17 mouse cellular contexts compared by ENCODE assay signal in genomic region chr5:120183790-120184189, GRCm38 (mm10).
DNase-seq lines count a peak whose midpoint lies in the region; ATAC-seq and TF ChIP-seq lines count a peak whose summit lies in the region.
"Had no signal": no experiment of that assay in that cellular context is flagged by ENCODE, and none has a peak within 500 bp of the region (broad histone marks: within the 10 kb centered on the region; RNA-seq: fewer than 3 reads in every experiment).

No protein-coding gene starts in this region.

- H3K4me3 ChIP-seq in hindbrain, embryonic 12.5 days: no peak overlapping the region
- no peak overlapping the region for H3K4me3 ChIP-seq in hindbrain, embryonic 10.5 days
- no peak overlapping the region for H3K4me3 ChIP-seq in lung, embryonic 14.5 days (ENCODE audit: low read depth, low read length)
- no peak overlapping the region for H3K4me3 ChIP-seq in limb, embryonic 12.5 days (replicated peaks)
- no peak overlapping the region for H3K4me3 ChIP-seq in neural tube, embryonic 15.5 days (replicated peaks)
- H3K4me3 ChIP-seq: liver, embryonic 15.5 days; midbrain, embryonic 12.5 days; neural tube, embryonic 12.5 days had no signal

- H3K9ac ChIP-seq in hindbrain, embryonic 12.5 days: no peak overlapping the region
- no peak overlapping the region for H3K9ac ChIP-seq in lung, embryonic 14.5 days
- H3K9ac ChIP-seq in limb, embryonic 12.5 days (replicated peaks): 0 out of 2 replicates have a peak overlapping the region, but pooled peaks have one; percentile 34
- H3K9ac ChIP-seq in neural tube, embryonic 15.5 days (replicated peaks): no peak overlapping the region
- H3K9ac ChIP-seq: liver, embryonic 15.5 days; midbrain, embryonic 12.5 days had no signal

- 0 out of 2 replicates have a peak, but pooled peaks cover 3% of the 10 kb centered on the region for H3K9me3 ChIP-seq in hindbrain, embryonic 12.5 days (replicated peaks)
- no peaks in the 10 kb centered on the region for H3K9me3 ChIP-seq in hindbrain, embryonic 10.5 days
- H3K9me3 ChIP-seq in lung, embryonic 14.5 days (ENCODE audit: low read depth, low read length): no peaks in the 10 kb centered on the region
- H3K9me3 ChIP-seq in limb, embryonic 12.5 days: peaks cover 7% of the 10 kb centered on the region; the same call in 1 of the 2 replicates
- H3K9me3 ChIP-seq in neural tube, embryonic 15.5 days (replicated peaks): no peaks in the 10 kb centered on the region
- H3K9me3 ChIP-seq: liver, embryonic 15.5 days; neural tube, embryonic 12.5 days had no signal

- 55% methylated on average over 7 of the region's 7 CpGs for WGBS in hindbrain, embryonic 12.5 days
- 62% methylated on average over 7 of the region's 7 CpGs for WGBS in hindbrain, embryonic 10.5 days
- WGBS in lung, embryonic 14.5 days: 56% methylated on average over 7 of the region's 7 CpGs
- WGBS in limb, embryonic 12.5 days: 47% methylated on average over 7 of the region's 7 CpGs
- 37% methylated on average over 7 of the region's 7 CpGs for WGBS in neural tube, embryonic 15.5 days

- H3K4me2 ChIP-seq in hindbrain, embryonic 12.5 days (replicated peaks): no peak overlapping the region
- no peak overlapping the region for H3K4me2 ChIP-seq in lung, embryonic 14.5 days
- no peak overlapping the region for H3K4me2 ChIP-seq in limb, embryonic 12.5 days
- no peak overlapping the region for H3K4me2 ChIP-seq in neural tube, embryonic 15.5 days
- H3K4me2 ChIP-seq: liver, embryonic 15.5 days; midbrain, embryonic 12.5 days; neural tube, embryonic 12.5 days had no signal

- H3K27me3 ChIP-seq in hindbrain, embryonic 12.5 days: no peaks in the 10 kb centered on the region
- H3K27me3 ChIP-seq in hindbrain, embryonic 10.5 days (ENCODE audit: insufficient read depth, poor library complexity, severe bottlenecking): 0 out of 2 replicates have a peak, but pooled peaks cover 3% of the 10 kb centered on the region
- H3K27me3 ChIP-seq in lung, embryonic 14.5 days (ENCODE audit: insufficient read depth, low read length): no peaks in the 10 kb centered on the region
- H3K27me3 ChIP-seq in limb, embryonic 12.5 days: no peaks in the 10 kb centered on the region
- H3K27me3 ChIP-seq in neural tube, embryonic 15.5 days (replicated peaks): no peaks in the 10 kb centered on the region
- H3K27me3 ChIP-seq: liver, embryonic 15.5 days; midbrain, embryonic 12.5 days; neural tube, embryonic 12.5 days had no signal

- ATAC-seq in hindbrain, embryonic 12.5 days (ENCODE audit: low FRiP score): no peak
- no peak for ATAC-seq in lung, embryonic 14.5 days (ENCODE audit: insufficient read depth)
- no peak for ATAC-seq in limb, embryonic 12.5 days (ENCODE audit: insufficient number of reproducible peaks, insufficient read depth, low FRiP score, low TSS enrichment, low read depth)
- ATAC-seq in neural tube, embryonic 15.5 days (ENCODE audit: low FRiP score): no peak

- H3K27ac ChIP-seq in hindbrain, embryonic 12.5 days: peak overlapping the region; percentile 12; the same call in 1 of the 2 replicates
- H3K27ac ChIP-seq in hindbrain, embryonic 10.5 days: no peak overlapping the region
- no peak overlapping the region for H3K27ac ChIP-seq in lung, embryonic 14.5 days (ENCODE audit: low read depth)
- peak overlapping the region; percentile 54; the same call in 1 of the 2 replicates for H3K27ac ChIP-seq in limb, embryonic 12.5 days
- peak overlapping the region; percentile 54 for H3K27ac ChIP-seq in neural tube, embryonic 15.5 days (replicated peaks)
- H3K27ac ChIP-seq: liver, embryonic 15.5 days; midbrain, embryonic 12.5 days; neural tube, embryonic 12.5 days had no signal

- no peak for TF ChIP-seq CTCF in lung, embryonic 14.5 days (IDR thresholded peaks at IDR 0.05; ENCODE audit: low read depth)

- peaks cover 12% of the 10 kb centered on the region for H3K4me1 ChIP-seq in hindbrain, embryonic 12.5 days
- peaks cover 5% of the 10 kb centered on the region; the same call in 1 of the 2 replicates for H3K4me1 ChIP-seq in hindbrain, embryonic 10.5 days (replicated peaks)
- H3K4me1 ChIP-seq in lung, embryonic 14.5 days (ENCODE audit: insufficient read depth): no peaks in the 10 kb centered on the region
- peaks cover 13% of the 10 kb centered on the region for H3K4me1 ChIP-seq in limb, embryonic 12.5 days (replicated peaks)
- H3K4me1 ChIP-seq in neural tube, embryonic 15.5 days: peaks cover 27% of the 10 kb centered on the region
- H3K4me1 ChIP-seq: liver, embryonic 15.5 days; midbrain, embryonic 12.5 days had no signal

- peaks cover 5% of the 10 kb centered on the region; the same call in 1 of the 2 replicates for H3K36me3 ChIP-seq in hindbrain, embryonic 12.5 days
- H3K36me3 ChIP-seq in hindbrain, embryonic 10.5 days: peaks cover 47% of the 10 kb centered on the region
- H3K36me3 ChIP-seq in lung, embryonic 14.5 days (ENCODE audit: insufficient read depth): peaks cover 9% of the 10 kb centered on the region; the same call in 1 of the 2 replicates
- H3K36me3 ChIP-seq in limb, embryonic 12.5 days: peaks cover 41% of the 10 kb centered on the region
- no peaks in the 10 kb centered on the region for H3K36me3 ChIP-seq in neural tube, embryonic 15.5 days

- no peak for DNase-seq in hindbrain, embryonic 10.5 days (ENCODE audit: low spot score)
- peak; percentile 19 for DNase-seq in lung, embryonic 14.5 days
- no peak for DNase-seq in lung, adult 18-20 months
- no peak for DNase-seq in urinary bladder, postnatal 14 days (ENCODE audit: low spot score)
- DNase-seq: adrenal gland, adult 8-10 months; cerebellum, adult 9-10 months; embryo, embryonic 11 days; gastrocnemius, postnatal 36 days; kidney, postnatal 36 days; layer of hippocampus, postnatal 36 days; retina, postnatal 1 day had no signal

Comparison
In these comparisons a context has a peak if more than half of its experiments do, and no peak if none do; other contexts are left out.
1. H3K27ac ChIP-seq: peak in hindbrain, embryonic 12.5 days (single experiment), limb, embryonic 12.5 days (single experiment) and neural tube, embryonic 15.5 days (single experiment); none in hindbrain, embryonic 10.5 days (single experiment) and lung, embryonic 14.5 days (single experiment).